Mouse (Mus musculus): ENCODE measurements at regions not wholly inside any gene's neighbourhood (a gene's known extent, or its start where the extent isn't known, plus 50 kb on each side); places are given as distances from the start of the nearest gene placed in this dataset.

DNA sequence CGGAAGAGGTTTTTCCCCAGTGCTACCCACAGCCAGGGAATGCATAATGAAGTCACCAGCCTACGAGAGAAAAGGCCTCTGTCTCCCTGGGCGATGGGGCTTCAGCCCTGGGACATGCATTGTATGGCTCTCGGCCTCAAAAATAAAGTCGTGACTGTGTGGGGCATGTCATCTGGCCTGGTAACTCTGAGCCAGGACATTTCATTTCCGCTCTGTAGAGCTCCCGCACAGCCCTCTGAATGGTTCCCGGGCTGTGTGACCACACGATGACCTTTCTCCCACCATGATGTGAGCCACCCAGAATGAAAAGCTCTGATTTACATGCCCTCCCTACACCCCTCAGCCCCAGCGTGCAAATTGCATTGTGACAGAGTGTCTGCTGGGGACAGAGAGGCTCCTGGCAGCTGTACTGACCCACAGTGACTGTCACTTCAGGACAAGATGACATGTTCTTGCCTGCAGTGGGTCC, 53.8 kb upstream of the Agap1 start:
- TF ChIP-seq CTCF (IDR thresholded peaks at IDR 0.05; ENCODE audit: low read depth) (no peak), EP300 (IDR thresholded peaks at IDR 0.05; ENCODE audit: low read depth) (no peak)
